ENCODE assay signal across 25 mouse cellular contexts in the genomic region with DNA sequence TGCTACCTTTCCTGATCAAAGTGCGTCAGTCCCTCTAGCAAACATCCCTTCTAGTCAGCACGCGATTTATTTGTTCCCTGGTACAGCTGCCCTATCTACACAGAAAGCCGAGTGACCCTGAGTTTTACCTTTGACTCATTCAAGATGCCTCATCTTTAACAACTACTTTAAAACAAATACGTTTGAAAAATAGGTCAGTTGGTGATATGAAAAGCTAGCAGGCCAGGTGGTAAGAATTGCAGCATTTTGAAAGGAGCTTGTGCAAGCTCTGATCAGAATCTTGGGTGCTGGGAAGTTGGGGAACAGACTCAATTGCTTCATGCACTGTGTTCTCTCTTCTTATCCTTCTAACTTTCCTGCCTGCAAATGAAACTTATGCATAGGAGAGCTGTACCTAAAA.
"Had no signal": no experiment of that assay in that cellular context is flagged by ENCODE, and none has a peak within 500 bp of the region (broad histone marks: within the 10 kb centered on the region; RNA-seq: fewer than 3 reads in every experiment).

No protein-coding gene starts in this region.

- H3K9ac ChIP-seq: heart, embryonic 12.5 days; hindbrain, embryonic 12.5 days; hindbrain, embryonic 14.5 days; kidney, embryonic 15.5 days; limb, embryonic 13.5 days; limb, embryonic 15.5 days; liver, embryonic 13.5 days; liver, embryonic 15.5 days had no signal

- ATAC-seq: hindbrain, embryonic 16.5 days; inflammation-experienced regulatory T-cells, adult 6 months had no signal

- DNase-seq: gastrocnemius, postnatal 14 days; gastrocnemius, postnatal 36 days; heart, adult 2 months; heart, postnatal 10 days; heart, postnatal 4 days; kidney, adult 11 months; kidney, adult 2 months; kidney, adult 9 months; kidney, postnatal 14 days; kidney, postnatal 36 days; layer of hippocampus, adult 9-11 months; layer of hippocampus, postnatal 36 days; left cerebral cortex, postnatal 4 days; liver, embryonic 13.5 days had no signal

- H3K27ac ChIP-seq: heart, adult 2 months; hindbrain, embryonic 10.5 days; hindbrain, embryonic 12.5 days; hindbrain, embryonic 14.5 days; kidney, embryonic 15.5 days; kidney, postnatal 0 days; limb, embryonic 13.5 days; limb, embryonic 15.5 days; liver, embryonic 13.5 days; liver, embryonic 15.5 days had no signal

- H3K4me2 ChIP-seq: heart, embryonic 12.5 days; hindbrain, embryonic 12.5 days; hindbrain, embryonic 14.5 days; kidney, embryonic 15.5 days; limb, embryonic 13.5 days; limb, embryonic 15.5 days; liver, embryonic 13.5 days; liver, embryonic 15.5 days had no signal

- H3K36me3 ChIP-seq: heart, embryonic 12.5 days; hindbrain, embryonic 10.5 days; hindbrain, embryonic 12.5 days; kidney, embryonic 15.5 days; limb, embryonic 13.5 days; limb, embryonic 15.5 days; liver, embryonic 13.5 days; liver, embryonic 15.5 days had no signal

- H3K27me3 ChIP-seq: heart, embryonic 12.5 days; hindbrain, embryonic 12.5 days; kidney, embryonic 15.5 days; limb, embryonic 13.5 days; limb, embryonic 15.5 days; liver, embryonic 13.5 days; liver, embryonic 15.5 days had no signal

- H3K9me3 ChIP-seq: hindbrain, embryonic 12.5 days; kidney, embryonic 15.5 days; limb, embryonic 15.5 days; liver, embryonic 13.5 days; liver, embryonic 15.5 days had no signal

- H3K4me3 ChIP-seq: heart, adult 2 months; heart, embryonic 12.5 days; hindbrain, embryonic 10.5 days; hindbrain, embryonic 12.5 days; kidney, embryonic 15.5 days; limb, embryonic 13.5 days; limb, embryonic 15.5 days; liver, embryonic 13.5 days; liver, embryonic 15.5 days had no signal
